In genomic region chr10:85211673-85212072, GRCm38 (mm10) we compare ENCODE assay signal across 33 mouse cellular contexts. TPM values are rescaled to one million over a fixed set of nuclear protein-coding genes. Genes with fewer than 3 reads are reported as not detected.
A peak's percentile ranks its signal among the peaks of the same experiment; 100 is the strongest.
DNase-seq lines count a peak whose midpoint lies in the region; ATAC-seq and TF ChIP-seq lines count a peak whose summit lies in the region.
"Had no signal": no experiment of that assay in that cellular context is flagged by ENCODE, and none has a peak within 500 bp of the region (broad histone marks: within the 10 kb centered on the region; RNA-seq: fewer than 3 reads in every experiment).

No protein-coding gene starts in this region.

- no peak for TF ChIP-seq RAD21 in CH12.LX (IDR thresholded peaks at IDR 0.05; ENCODE audit: low read depth, low read length)

- dilution Hi-C loops in CH12.LX (cut with MboI; ENCODE audit: extremely low pct_ligation_motif_present, extremely low pct_unique_long_range_greater_than_20kb, low sequenced_read_pairs) = no loop called here

- peak; percentile 17 for DNase-seq in CH12.LX (ENCODE audit: extremely low read depth)
- peak; percentile 15 for DNase-seq in R1 (ENCODE audit: low read depth, low spot score)
- no peak for DNase-seq in embryo, embryonic 10 days (ENCODE audit: low spot score)
- no peak for DNase-seq in thymus, postnatal 4 days
- DNase-seq: adrenal gland, postnatal 10 days; adrenal gland, postnatal 36 days; B cell, adult 2 months; cerebellum, adult 11 months; cerebellum, adult 2 months; cerebellum, adult 9-11 months; cerebellum, postnatal 25 days; embryo, embryonic 11 days; gastrocnemius, adult 2 months; gastrocnemius, postnatal 14 days; heart, adult 18-20 months; heart, postnatal 10 days; heart, postnatal 36 days; kidney, adult 11 months; kidney, adult 8-10 months had no signal

- TF ChIP-seq EP300 in CH12.LX (IDR thresholded peaks at IDR 0.05; ENCODE audit: low read length) = no peak

- H3K27ac ChIP-seq in CH12.LX (ENCODE audit: insufficient read depth, low read depth) = no peak overlapping the region
- H3K27ac ChIP-seq: forebrain, embryonic 10.5 days; forebrain, embryonic 13.5 days; gastrocnemius, adult 2 months; heart, embryonic 15.5 days; hindbrain, embryonic 10.5 days; hindbrain, embryonic 13.5 days; intestine, embryonic 15.5 days had no signal

- no peak for TF ChIP-seq POLR2A in CH12.LX (IDR thresholded peaks at IDR 0.05; ENCODE audit: low read depth, low read length)

- H3K36me3 ChIP-seq in megakaryocyte, embryonic 14.5 days (replicated peaks; ENCODE audit: low read length) = no peaks in the 10 kb centered on the region
- no peaks in the 10 kb centered on the region for H3K36me3 ChIP-seq in CH12.LX (replicated peaks in 1 of 2; ENCODE audit: control insufficient read depth in 1 of 2, insufficient read depth in 1 of 2, low read length in 1 of 2)
- H3K36me3 ChIP-seq: forebrain, embryonic 10.5 days; heart, embryonic 12.5 days; heart, embryonic 15.5 days; hindbrain, embryonic 10.5 days; hindbrain, embryonic 13.5 days; intestine, embryonic 15.5 days had no signal

- no peak overlapping the region for H3K4me2 ChIP-seq in CH12.LX (ENCODE audit: insufficient read depth, low read depth, poor library complexity, severe bottlenecking)
- H3K4me2 ChIP-seq: forebrain, embryonic 13.5 days; heart, embryonic 12.5 days; heart, embryonic 15.5 days; hindbrain, embryonic 13.5 days; intestine, embryonic 15.5 days had no signal

- no peaks in the 10 kb centered on the region for H3K79me2 ChIP-seq in CH12.LX (replicated peaks; ENCODE audit: control insufficient read depth, extremely low read depth, insufficient read depth, poor library complexity, severe bottlenecking)

- no peak overlapping the region for H3K9ac ChIP-seq in CH12.LX (ENCODE audit: insufficient read depth, low read depth)
- H3K9ac ChIP-seq: forebrain, embryonic 13.5 days; heart, embryonic 12.5 days; heart, embryonic 15.5 days; hindbrain, embryonic 13.5 days; intestine, embryonic 15.5 days had no signal

- H3K9me3 ChIP-seq in megakaryocyte, embryonic 14.5 days = peaks cover 31% of the 10 kb centered on the region
- H3K9me3 ChIP-seq in CH12.LX (replicated peaks; ENCODE audit: low read length) = peaks cover 4% of the 10 kb centered on the region
- H3K9me3 ChIP-seq: forebrain, embryonic 13.5 days; heart, embryonic 15.5 days; hindbrain, embryonic 13.5 days; intestine, embryonic 15.5 days had no signal

- H3K4me1 ChIP-seq in megakaryocyte, embryonic 14.5 days = no peaks in the 10 kb centered on the region; the same call in none of the 2 replicates
- H3K4me1 ChIP-seq in CH12.LX (ENCODE audit: control insufficient read depth in 1 of 2, insufficient read depth in 2 of 2) = no peaks in the 10 kb centered on the region
- H3K4me1 ChIP-seq: forebrain, embryonic 13.5 days; heart, embryonic 12.5 days; heart, embryonic 15.5 days; hindbrain, embryonic 10.5 days; hindbrain, embryonic 13.5 days; intestine, embryonic 15.5 days had no signal

- H3K4me3 ChIP-seq in megakaryocyte, embryonic 14.5 days (replicated peaks) = peak overlapping the region; percentile 84
- H3K4me3 ChIP-seq in CH12.LX (replicated peaks in 1 of 3; ENCODE audit: low read depth in 2 of 3, low read length in 2 of 3, poor library complexity in 1 of 3) = no peak overlapping the region
- H3K4me3 ChIP-seq: forebrain, embryonic 10.5 days; forebrain, embryonic 13.5 days; gastrocnemius, adult 2 months; heart, embryonic 12.5 days; heart, embryonic 15.5 days; hindbrain, embryonic 10.5 days; hindbrain, embryonic 13.5 days; intestine, embryonic 15.5 days had no signal

- peaks cover 4% of the 10 kb centered on the region for H3K27me3 ChIP-seq in megakaryocyte, embryonic 14.5 days (replicated peaks)
- H3K27me3 ChIP-seq in CH12.LX (replicated peaks) = no peaks in the 10 kb centered on the region
- H3K27me3 ChIP-seq: forebrain, embryonic 13.5 days; heart, embryonic 12.5 days; heart, embryonic 15.5 days; hindbrain, embryonic 13.5 days; intestine, embryonic 15.5 days; Patski had no signal

- TF ChIP-seq CTCF in CH12.LX (conservative IDR thresholded peaks at IDR 0.05 in 1 of 2, IDR thresholded peaks at IDR 0.05 in 1 of 2; ENCODE audit: low read depth in 2 of 2, low read length in 2 of 2) = no peak

- no peak for ATAC-seq in megakaryocyte, adult 5-6 weeks (ENCODE audit: poor library complexity, severe bottlenecking)
- ATAC-seq in cerebellum, adult (ENCODE audit: insufficient number of reproducible peaks, low FRiP score, low TSS enrichment) = no peak
- ATAC-seq: forebrain, embryonic 13.5 days; forebrain, embryonic 16.5 days; hindbrain, embryonic 16.5 days; intestine, embryonic 15.5 days; Patski had no signal

- in situ Hi-C loops in CH12.LX (cut with MboI; ENCODE audit: low pct_ligation_motif_present, low pct_unique_long_range_greater_than_20kb, low sequenced_read_pairs) = loop anchor here (10.0 kb wide), 1 partner anchor 173 kb away; the partner anchor contains the start of gene Btbd11

TF ChIP-seq in CH12.LX, 34 proteins besides CTCF, POLR2A, EP300 and RAD21:
- peak; percentile 65 for TF ChIP-seq ZNF384 (IDR thresholded peaks at IDR 0.05; ENCODE audit: low read depth, low read length)
- TF ChIP-seq JUN (IDR thresholded peaks at IDR 0.05; ENCODE audit: insufficient read depth, low read depth, low read length) = no peak

RNA-seq across cellular contexts. Expression of gene Cry1, which starts 26.8 kb away (rescaled TPM):
- 12.2 and 34.3 TPM in 2 replicates for polyA plus RNA-seq in megakaryocyte, embryonic 14.5 days (2012; ENCODE audit: insufficient read depth, low replicate concordance)
- 15.7 and 16.2 TPM in 2 replicates for total RNA-seq in megakaryocyte, adult 5-6 weeks (2015)
- 17.5 and 19.4 TPM in 2 replicates for total RNA-seq in megakaryocyte, adult 5-6 weeks (2017)
- total RNA-seq in CH12.LX (2012; rRNA removed) = 16.3 and 16.5 TPM in 2 replicates
- 17.1 and 19.6 TPM in 2 replicates for total RNA-seq in CH12.LX (2014; rRNA removed)
- polyA plus RNA-seq in CH12.LX (2012; ENCODE audit: insufficient read length, low read depth) = 19.1 and 19.8 TPM in 2 replicates
- total RNA-seq: MEL had no signal

Comparison
In these comparisons a context has a peak if more than half of its experiments do, and no peak if none do; other contexts are left out.
1. DNase-seq: peak in CH12.LX (single experiment) and R1 (single experiment); none in embryo, embryonic 10 days (single experiment) and thymus, postnatal 4 days (single experiment).